31 mouse cellular contexts compared by ENCODE assay signal in genomic region chr3:7076850-7077249, GRCm38 (mm10).
DNase-seq lines count a peak whose midpoint lies in the region; ATAC-seq lines count a peak whose summit lies in the region.
"Had no signal": no experiment of that assay in that cellular context is flagged by ENCODE, and none has a peak within 500 bp of the region (broad histone marks: within the 10 kb centered on the region; RNA-seq: fewer than 3 reads in every experiment).

No protein-coding gene starts in this region.

- H3K9me3 ChIP-seq in hindbrain, embryonic 12.5 days (replicated peaks) = 0 out of 2 replicates have a peak, but pooled peaks cover 2% of the 10 kb centered on the region
- H3K9me3 ChIP-seq in hindbrain, embryonic 10.5 days = no peaks in the 10 kb centered on the region
- H3K9me3 ChIP-seq in forebrain, embryonic 14.5 days (replicated peaks; ENCODE audit: control insufficient read depth, low read length) = no peaks in the 10 kb centered on the region
- no peaks in the 10 kb centered on the region for H3K9me3 ChIP-seq in midbrain, embryonic 14.5 days (ENCODE audit: control insufficient read depth, low read length)
- H3K9me3 ChIP-seq: G1E; heart, embryonic 10.5 days; heart, embryonic 15.5 days; hindbrain, embryonic 13.5 days; kidney, embryonic 15.5 days; limb, embryonic 12.5 days; liver, embryonic 15.5 days; neural tube, embryonic 13.5 days had no signal

- no peaks in the 10 kb centered on the region for H3K36me3 ChIP-seq in hindbrain, embryonic 12.5 days
- H3K36me3 ChIP-seq in hindbrain, embryonic 10.5 days = no peaks in the 10 kb centered on the region
- no peaks in the 10 kb centered on the region for H3K36me3 ChIP-seq in forebrain, embryonic 14.5 days (ENCODE audit: control insufficient read depth, insufficient read depth, low read length)
- no peaks in the 10 kb centered on the region for H3K36me3 ChIP-seq in midbrain, embryonic 14.5 days (ENCODE audit: control insufficient read depth, insufficient read depth, low read length)
- H3K36me3 ChIP-seq: G1E; heart, embryonic 10.5 days; heart, embryonic 15.5 days; hindbrain, embryonic 13.5 days; kidney, embryonic 15.5 days; limb, embryonic 12.5 days; liver, embryonic 15.5 days; neural tube, embryonic 13.5 days had no signal

- DNase-seq in hindbrain, embryonic 10.5 days (ENCODE audit: low spot score) = no peak
- peak; percentile 9 for DNase-seq in MN1 (ENCODE audit: low spot score)
- DNase-seq in forebrain, embryonic 14.5 days (ENCODE audit: low spot score) = peak; percentile 37
- peak; percentile 14 for DNase-seq in midbrain, embryonic 14.5 days
- DNase-seq in cerebellum, postnatal 36 days = no peak
- no peak for DNase-seq in urinary bladder, postnatal 4 days (ENCODE audit: low spot score in 2 of 2)
- DNase-seq in right cerebral cortex, postnatal 36 days (ENCODE audit: low spot score in 2 of 2) = no peak
- DNase-seq: adrenal gland, postnatal 36 days; cerebellum, adult 9-10 months; gastrocnemius, postnatal 14 days; kidney, adult 18-20 months; kidney, postnatal 25 days; lung, embryonic 14.5 days; lung, postnatal 14 days; right cerebral cortex, postnatal 25 days; spleen, adult 18-20 months; thymus, adult 18-20 months; thymus, postnatal 25 days had no signal

- peak; percentile 60; the same call in 1 of the 2 replicates for ATAC-seq in hindbrain, embryonic 12.5 days (ENCODE audit: low FRiP score)
- peak; percentile 69 for ATAC-seq in forebrain, embryonic 14.5 days
- no peak for ATAC-seq in midbrain, embryonic 14.5 days (ENCODE audit: low FRiP score, low TSS enrichment)
- ATAC-seq: Patski had no signal

- WGBS in hindbrain, embryonic 12.5 days = 71% methylated on average over 3 of the region's 3 CpGs
- 92% methylated on average over 3 of the region's 3 CpGs for WGBS in hindbrain, embryonic 10.5 days
- 24% methylated on average over 3 of the region's 3 CpGs for WGBS in forebrain, embryonic 14.5 days
- 50% methylated on average over 3 of the region's 3 CpGs for WGBS in midbrain, embryonic 14.5 days

- no peaks in the 10 kb centered on the region for H3K4me1 ChIP-seq in hindbrain, embryonic 12.5 days
- no peaks in the 10 kb centered on the region for H3K4me1 ChIP-seq in hindbrain, embryonic 10.5 days (replicated peaks)
- no peaks in the 10 kb centered on the region for H3K4me1 ChIP-seq in forebrain, embryonic 14.5 days (ENCODE audit: control insufficient read depth, insufficient read depth, low read length)
- H3K4me1 ChIP-seq in midbrain, embryonic 14.5 days (ENCODE audit: control insufficient read depth, insufficient read depth, low read length) = no peaks in the 10 kb centered on the region
- H3K4me1 ChIP-seq: heart, embryonic 10.5 days; heart, embryonic 15.5 days; hindbrain, embryonic 13.5 days; kidney, embryonic 15.5 days; limb, embryonic 12.5 days; liver, embryonic 15.5 days; neural tube, embryonic 13.5 days had no signal

- no peak overlapping the region for H3K4me3 ChIP-seq in hindbrain, embryonic 12.5 days
- H3K4me3 ChIP-seq in hindbrain, embryonic 10.5 days = no peak overlapping the region
- no peak overlapping the region for H3K4me3 ChIP-seq in forebrain, embryonic 14.5 days (ENCODE audit: low read depth, low read length)
- H3K4me3 ChIP-seq in midbrain, embryonic 14.5 days (replicated peaks; ENCODE audit: low read depth, low read length) = no peak overlapping the region
- H3K4me3 ChIP-seq: erythroblast, embryonic 14.5 days; heart, embryonic 10.5 days; heart, embryonic 15.5 days; hindbrain, embryonic 13.5 days; kidney, embryonic 15.5 days; limb, embryonic 12.5 days; liver, embryonic 15.5 days; myocyte; neural tube, embryonic 13.5 days had no signal

- H3K4me2 ChIP-seq in hindbrain, embryonic 12.5 days (replicated peaks) = no peak overlapping the region
- H3K4me2 ChIP-seq in forebrain, embryonic 14.5 days (ENCODE audit: low read length) = no peak overlapping the region
- H3K4me2 ChIP-seq in midbrain, embryonic 14.5 days (ENCODE audit: low read length) = no peak overlapping the region
- H3K4me2 ChIP-seq: heart, embryonic 15.5 days; hindbrain, embryonic 13.5 days; kidney, embryonic 15.5 days; limb, embryonic 12.5 days; liver, embryonic 15.5 days; lung, embryonic 14.5 days; neural tube, embryonic 13.5 days had no signal

- no peaks in the 10 kb centered on the region for H3K27me3 ChIP-seq in hindbrain, embryonic 12.5 days
- no peaks in the 10 kb centered on the region for H3K27me3 ChIP-seq in hindbrain, embryonic 10.5 days (ENCODE audit: insufficient read depth, poor library complexity, severe bottlenecking)
- H3K27me3 ChIP-seq in forebrain, embryonic 14.5 days (replicated peaks; ENCODE audit: control insufficient read depth, insufficient read depth, low read length) = no peaks in the 10 kb centered on the region
- no peaks in the 10 kb centered on the region for H3K27me3 ChIP-seq in midbrain, embryonic 14.5 days (ENCODE audit: control insufficient read depth, insufficient read depth, low read length)
- H3K27me3 ChIP-seq: heart, embryonic 15.5 days; hindbrain, embryonic 13.5 days; kidney, embryonic 15.5 days; limb, embryonic 12.5 days; liver, embryonic 15.5 days; neural tube, embryonic 13.5 days; Patski had no signal

- H3K9ac ChIP-seq in hindbrain, embryonic 12.5 days = no peak overlapping the region
- no peak overlapping the region for H3K9ac ChIP-seq in forebrain, embryonic 14.5 days (ENCODE audit: low read length)
- no peak overlapping the region for H3K9ac ChIP-seq in midbrain, embryonic 14.5 days (replicated peaks; ENCODE audit: low read length)
- H3K9ac ChIP-seq: heart, embryonic 15.5 days; hindbrain, embryonic 13.5 days; kidney, embryonic 15.5 days; limb, embryonic 12.5 days; liver, embryonic 15.5 days; lung, embryonic 14.5 days; neural tube, embryonic 13.5 days had no signal

- H3K27ac ChIP-seq in hindbrain, embryonic 12.5 days = no peak overlapping the region
- no peak overlapping the region for H3K27ac ChIP-seq in hindbrain, embryonic 10.5 days
- H3K27ac ChIP-seq in forebrain, embryonic 14.5 days (ENCODE audit: low read depth, low read length) = no peak overlapping the region
- no peak overlapping the region for H3K27ac ChIP-seq in midbrain, embryonic 14.5 days (replicated peaks; ENCODE audit: low read depth, low read length)
- H3K27ac ChIP-seq: heart, embryonic 10.5 days; heart, embryonic 15.5 days; hindbrain, embryonic 13.5 days; kidney, embryonic 15.5 days; limb, embryonic 12.5 days; liver, embryonic 15.5 days; neural tube, embryonic 13.5 days; stomach, postnatal 0 days had no signal

Comparison
In these comparisons a context has a peak if more than half of its experiments do, and no peak if none do; other contexts are left out.
1. DNase-seq: peak in MN1 (single experiment), forebrain, embryonic 14.5 days (single experiment) and midbrain, embryonic 14.5 days (single experiment); none in hindbrain, embryonic 10.5 days (single experiment), cerebellum, postnatal 36 days (0 of 2), urinary bladder, postnatal 4 days (0 of 2) and right cerebral cortex, postnatal 36 days (0 of 2).